Mouse (Mus musculus) intestine, embryonic 15.5 days (tissue): ENCODE results near the gene Mrpl44. TPM values are rescaled to one million over a fixed set of nuclear protein-coding genes. Genes with fewer than 3 reads are reported as not detected.

Experiments used
- ATAC-seq: fragments of 200-750 bp; cut with Nextera tagmentation; 2 replicates; pipeline ENCODE4 v1.8.0; 2017; ENCODE audit warnings: moderate TSS enrichment, moderate library complexity
- H3K27ac ChIP-seq: fragments of 300-500 bp; sonication (generic); 2 replicates; pipeline ENCODE4 v1.5.1; 2015; ENCODE audit warnings: mild to moderate bottlenecking, inconsistent platforms
- H3K27me3 ChIP-seq: fragments of 300-500 bp; sonication (generic); replicated peaks from 2 replicates; pipeline ENCODE4 v1.6.1; 2015; ENCODE audit warnings: inconsistent platforms
- H3K36me3 ChIP-seq: fragments of 300-500 bp; sonication (generic); 2 replicates; pipeline ENCODE4 v1.6.1; 2015; ENCODE audit warnings: inconsistent platforms
- H3K4me1 ChIP-seq: fragments of 300-500 bp; sonication (generic); replicated peaks from 2 replicates; pipeline ENCODE4 v1.6.1; 2015; ENCODE audit warnings: inconsistent platforms
- H3K4me2 ChIP-seq: fragments of 300-500 bp; sonication (generic); replicated peaks from 2 replicates; pipeline ENCODE4 v1.6.1; 2015; ENCODE audit warnings: mild to moderate bottlenecking, inconsistent platforms
- H3K4me3 ChIP-seq: fragments of 300-500 bp; sonication (generic); replicated peaks from 2 replicates; pipeline ENCODE4 v1.5.1; 2015; ENCODE audit warnings: inconsistent platforms
- H3K9ac ChIP-seq: fragments of 300-500 bp; sonication (generic); 2 replicates; pipeline ENCODE4 v1.6.1; 2015; ENCODE audit warnings: inconsistent platforms
- H3K9me3 ChIP-seq: fragments of 300-500 bp; sonication (generic); 2 replicates; pipeline ENCODE4 v1.6.1; 2016; ENCODE audit warnings: inconsistent platforms
- WGBS: fragments of 180-500 bp; shearing (Covaris S2); methylation state at CpG from one replicate; pipeline ENCODE4 v1.1.7; 2015; 5-methylcytosine and 5-hydroxymethylcytosine counted together
- polyA plus RNA-seq: library from polyadenylated mRNA; unstranded; fragments of >200 nt; fragmentation: Nextera tagmentation; extraction: Ambion mirVana; gene quantifications from 2 replicates; pipeline ENCODE4 v1.2.1, GENCODE M21; 2015

The Mrpl44 gene
- polyA plus RNA-seq, 1 experiment from 2014 or later: 54.7 TPM

DNA sequence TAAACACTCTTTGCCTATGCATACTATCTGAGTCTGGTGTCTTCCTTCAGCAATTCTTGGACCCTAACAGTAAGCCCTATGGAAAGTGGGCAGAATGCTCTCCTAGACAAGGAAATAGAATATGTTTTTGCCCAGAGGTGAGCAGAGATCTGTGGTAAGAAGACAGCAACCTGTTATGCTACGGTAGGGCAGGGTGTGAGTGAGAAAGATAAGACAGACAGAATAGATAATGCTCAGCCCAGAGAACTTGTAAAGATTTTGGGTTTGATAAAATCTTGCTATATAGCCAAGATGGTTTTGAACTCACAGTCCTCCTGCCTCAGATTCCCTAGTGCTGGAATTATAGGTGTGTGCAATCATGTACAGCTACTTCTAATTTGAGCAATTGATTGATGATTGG, 11.3 kb upstream of the Mrpl44 start:
- Histone ChIP-seq H3K27ac (no peak overlapping the region), H3K4me2 (no peak overlapping the region), H3K4me1 (0 out of 2 replicates have a peak, but pooled peaks cover 10% of the 10 kb centered on the region), H3K9ac (no peak overlapping the region), H3K4me3 (no peak overlapping the region), H3K27me3 (no peaks in the 10 kb centered on the region), H3K36me3 (no peaks in the 10 kb centered on the region), H3K9me3 (no peaks in the 10 kb centered on the region)
- no peak for ATAC-seq
- WGBS: 78% methylated on average over 1 of the region's 1 CpGs

DNA sequence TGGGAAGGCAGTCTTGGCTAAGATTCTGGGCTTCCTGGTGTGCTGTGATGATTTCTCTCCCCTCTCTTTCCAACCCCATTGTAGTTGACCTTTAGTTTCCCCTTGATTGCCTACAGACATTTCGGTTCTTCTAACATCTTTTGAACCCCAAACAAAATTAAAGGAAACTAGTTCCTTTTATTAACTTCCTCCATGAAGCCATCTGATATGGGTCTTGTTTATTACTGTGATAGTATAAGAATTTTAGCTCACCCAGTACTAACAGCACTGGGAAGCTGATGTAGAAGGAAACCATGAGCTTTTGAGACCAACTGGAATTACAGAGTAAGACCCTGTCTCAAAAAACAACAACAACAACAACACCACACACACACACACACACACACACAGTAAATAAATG, 7.6 kb upstream of the Mrpl44 start:
- WGBS: 58% methylated on average over 1 of the region's 1 CpGs

DNA sequence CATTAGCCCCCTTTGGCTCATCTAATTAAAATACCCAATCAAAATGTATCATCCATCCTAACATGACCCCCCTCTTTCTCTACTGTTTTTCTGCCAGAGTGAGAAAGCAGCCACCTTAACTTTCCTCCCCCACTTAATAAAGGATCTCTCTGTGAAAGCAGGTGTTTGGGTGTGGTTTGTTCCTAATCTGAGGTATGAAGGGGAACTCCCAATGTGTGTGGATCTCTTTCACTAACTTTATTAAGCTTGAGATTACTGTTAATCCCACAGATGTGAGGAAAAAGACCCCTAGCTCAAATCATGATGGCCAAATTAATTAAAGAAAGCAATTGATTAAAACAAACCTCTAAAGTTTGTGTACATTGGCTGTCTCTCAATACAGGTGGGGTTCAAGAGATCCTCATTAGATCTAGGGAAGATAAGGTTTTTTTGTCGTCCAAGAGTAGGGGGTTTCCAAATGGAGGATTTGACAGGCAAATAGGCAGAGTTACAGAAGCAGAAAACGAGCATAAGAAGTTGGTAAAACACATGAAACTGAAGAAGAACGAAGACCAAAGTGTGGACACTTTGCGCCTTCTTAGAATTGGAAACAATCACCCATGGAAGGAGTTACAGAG, 1.5 kb upstream of the Mrpl44 start:
- H3K36me3 ChIP-seq: no peaks in the 10 kb centered on the region

More for the DNA sequence above, 7.6 kb upstream of the Mrpl44 start:
- no peak overlapping the region for H3K9ac ChIP-seq
- no peaks in the 10 kb centered on the region for H3K4me1 ChIP-seq
- H3K9me3 ChIP-seq: no peaks in the 10 kb centered on the region
- no peak overlapping the region for H3K27ac ChIP-seq
- no peaks in the 10 kb centered on the region for H3K27me3 ChIP-seq
- H3K4me3 ChIP-seq: no peak overlapping the region
- H3K4me2 ChIP-seq: no peak overlapping the region
- H3K36me3 ChIP-seq: no peaks in the 10 kb centered on the region
- ATAC-seq: no peak

DNA sequence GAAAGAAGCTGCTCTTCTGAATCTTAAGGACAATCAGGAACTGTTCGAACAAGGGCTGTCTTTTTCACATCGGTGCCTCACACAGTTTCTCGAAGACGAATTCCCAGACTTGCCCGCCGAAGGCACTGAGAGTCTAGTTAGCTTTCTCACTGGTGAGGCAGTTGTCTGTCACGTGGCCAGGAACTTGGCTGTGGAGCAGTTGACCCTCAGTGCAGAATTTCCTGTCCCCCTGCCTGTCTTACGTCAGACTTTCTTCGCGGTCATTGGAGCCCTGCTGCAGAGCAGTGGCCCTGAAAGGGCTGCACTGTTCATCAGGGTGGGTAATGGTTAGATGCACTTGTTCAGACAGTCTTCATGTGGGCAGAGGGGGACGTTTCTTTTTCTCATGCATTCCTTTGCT, 2.2 kb downstream of the Mrpl44 start:
- Histone ChIP-seq H3K4me1 (no peaks in the 10 kb centered on the region), H3K4me3 (no peak overlapping the region), H3K9ac (no peak overlapping the region), H3K4me2 (no peak overlapping the region), H3K27ac (no peak overlapping the region), H3K36me3 (peaks cover 21% of the 10 kb centered on the region), H3K27me3 (no peaks in the 10 kb centered on the region), H3K9me3 (no peaks in the 10 kb centered on the region)
- no peak for ATAC-seq
- WGBS: 78% methylated on average over 11 of the region's 11 CpGs

More for the DNA sequence above, 1.5 kb upstream of the Mrpl44 start:
- no peak overlapping the region for H3K27ac ChIP-seq
- no peak overlapping the region for H3K4me3 ChIP-seq
- H3K9me3 ChIP-seq: no peaks in the 10 kb centered on the region
- 83% methylated on average over 4 of the region's 4 CpGs for WGBS
- no peaks in the 10 kb centered on the region for H3K4me1 ChIP-seq
- H3K4me2 ChIP-seq: no peak overlapping the region
- ATAC-seq: no peak
- H3K27me3 ChIP-seq: no peaks in the 10 kb centered on the region
- H3K9ac ChIP-seq: no peak overlapping the region

DNA sequence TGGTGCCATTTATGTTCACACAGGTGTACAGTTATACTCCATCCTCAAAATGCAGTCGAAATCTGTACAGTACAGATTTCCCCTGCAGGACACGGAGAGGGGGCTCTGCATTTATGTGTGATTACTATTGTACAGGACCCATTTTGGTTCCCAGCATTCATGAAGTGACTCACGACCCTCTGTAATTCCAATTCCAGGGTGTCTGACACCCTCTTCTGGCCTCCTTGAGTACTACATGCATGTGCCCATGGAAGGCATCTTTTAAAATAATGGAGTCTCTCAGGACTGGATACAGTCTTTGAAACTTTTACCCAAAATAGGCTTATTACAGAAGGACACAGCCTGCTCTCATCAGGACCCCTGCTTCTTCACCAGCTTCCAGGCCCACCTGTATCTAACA, 6.6 kb downstream of the Mrpl44 start:
- no peak overlapping the region for H3K9ac ChIP-seq
- WGBS: 89% methylated on average over 3 of the region's 3 CpGs
- peaks cover 22% of the 10 kb centered on the region for H3K36me3 ChIP-seq
- H3K4me3 ChIP-seq: no peak overlapping the region
- no peak overlapping the region for H3K27ac ChIP-seq
- H3K4me1 ChIP-seq: no peaks in the 10 kb centered on the region
- H3K27me3 ChIP-seq: no peaks in the 10 kb centered on the region
- no peak overlapping the region for H3K4me2 ChIP-seq
- no peak for ATAC-seq
- no peaks in the 10 kb centered on the region for H3K9me3 ChIP-seq

DNA sequence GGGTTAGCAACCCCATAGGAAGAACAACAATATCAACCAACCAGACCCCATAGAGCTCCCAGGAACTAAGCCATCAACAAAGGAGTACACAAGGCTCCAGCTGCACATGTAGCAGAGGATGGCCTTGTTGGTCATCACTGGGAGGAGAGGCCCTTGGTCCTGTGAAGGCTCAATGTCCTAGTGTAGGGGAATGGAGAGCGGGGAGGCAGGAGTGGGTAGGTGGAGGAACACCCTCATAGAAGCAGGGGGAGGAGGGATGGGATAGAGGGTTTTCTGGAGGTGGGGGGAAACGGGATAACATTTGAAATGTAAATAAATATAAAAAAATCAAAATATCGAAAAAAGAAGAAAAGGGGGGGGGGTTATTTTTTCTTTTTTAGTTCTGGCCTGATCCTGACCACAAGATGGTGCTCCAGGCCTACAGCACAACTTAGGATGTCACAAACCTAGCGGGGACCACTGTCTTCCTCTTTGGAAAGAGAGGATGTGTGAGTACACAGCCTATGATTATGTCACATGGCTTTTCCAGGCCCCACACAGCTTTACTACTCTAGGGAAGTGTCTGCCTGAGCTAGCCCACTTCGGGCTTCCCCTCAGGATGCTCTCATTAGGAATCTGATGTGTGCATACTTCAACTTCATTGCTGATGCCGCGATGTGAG, 10.6 kb downstream of the Mrpl44 start:
- H3K4me3 ChIP-seq: no peak overlapping the region
- H3K4me2 ChIP-seq: no peak overlapping the region
- no peaks in the 10 kb centered on the region for H3K9me3 ChIP-seq
- no peak overlapping the region for H3K27ac ChIP-seq
- H3K4me1 ChIP-seq: no peaks in the 10 kb centered on the region
- H3K9ac ChIP-seq: no peak overlapping the region
- H3K27me3 ChIP-seq: no peaks in the 10 kb centered on the region
- WGBS: 66% methylated on average over 7 of the region's 7 CpGs
- no peak for ATAC-seq
- H3K36me3 ChIP-seq: peaks cover 14% of the 10 kb centered on the region

DNA sequence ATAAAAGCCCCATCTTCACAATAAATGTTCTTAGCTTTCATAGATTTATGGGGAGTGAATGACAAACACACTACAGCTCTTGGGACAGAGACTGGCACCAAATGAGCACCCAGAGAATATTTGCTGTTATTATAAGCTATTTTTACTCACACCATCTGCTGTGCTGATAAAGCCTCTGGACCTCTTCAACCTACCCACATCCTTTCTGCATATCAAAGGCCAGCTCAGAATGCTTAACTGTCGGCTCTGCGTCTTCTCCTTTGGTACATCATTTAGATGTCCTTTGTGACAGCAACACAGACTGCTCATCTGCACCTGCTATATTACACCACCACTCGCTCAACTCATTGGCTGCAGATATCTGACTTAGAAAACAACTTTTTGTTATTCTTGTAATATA, 21.3 kb downstream of the Mrpl44 start:
- Histone ChIP-seq H3K36me3 (no peaks in the 10 kb centered on the region), H3K4me2 (no peak overlapping the region), H3K4me3 (no peak overlapping the region), H3K27me3 (no peaks in the 10 kb centered on the region), H3K9ac (no peak overlapping the region), H3K27ac (no peak overlapping the region), H3K4me1 (no peaks in the 10 kb centered on the region), H3K9me3 (no peaks in the 10 kb centered on the region)
- ATAC-seq: no peak
- WGBS: 89% methylated on average over 3 of the region's 3 CpGs

DNA sequence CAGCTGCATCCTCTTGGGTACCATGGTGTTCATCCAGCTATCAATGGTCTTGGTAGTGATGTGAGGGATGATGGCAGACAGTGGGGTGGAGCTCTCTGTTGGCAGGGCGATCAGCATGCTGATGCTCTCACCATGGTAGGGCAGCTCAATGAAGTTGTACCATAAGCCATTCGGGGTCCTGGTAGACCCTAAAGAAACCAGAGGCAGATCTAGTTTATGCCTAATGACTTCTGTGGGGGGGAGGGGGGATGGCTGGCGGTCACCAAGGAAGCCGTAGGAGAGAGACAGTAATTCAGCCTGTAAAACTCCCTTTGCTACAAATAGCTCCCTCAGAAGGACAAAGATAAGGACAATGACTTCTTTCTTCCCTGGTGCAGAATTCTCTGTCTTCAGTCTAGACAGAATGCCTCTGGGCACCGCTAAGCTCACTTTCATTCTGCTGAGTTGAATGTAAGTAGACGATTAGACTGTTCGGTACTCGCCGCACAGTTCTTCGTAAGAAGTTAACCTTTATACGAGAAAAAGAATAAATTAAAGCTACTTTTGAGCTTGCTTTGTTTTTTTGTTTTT, 27.1 kb downstream of the Mrpl44 start:
- Histone ChIP-seq H3K9me3 (no peaks in the 10 kb centered on the region), H3K36me3 (no peaks in the 10 kb centered on the region), H3K4me2 (no peak overlapping the region), H3K9ac (no peak overlapping the region), H3K27ac (no peak overlapping the region), H3K4me3 (no peak overlapping the region), H3K27me3 (no peaks in the 10 kb centered on the region), H3K4me1 (no peaks in the 10 kb centered on the region)
- ATAC-seq: no peak
- 85% methylated on average over 11 of the region's 11 CpGs for WGBS

DNA sequence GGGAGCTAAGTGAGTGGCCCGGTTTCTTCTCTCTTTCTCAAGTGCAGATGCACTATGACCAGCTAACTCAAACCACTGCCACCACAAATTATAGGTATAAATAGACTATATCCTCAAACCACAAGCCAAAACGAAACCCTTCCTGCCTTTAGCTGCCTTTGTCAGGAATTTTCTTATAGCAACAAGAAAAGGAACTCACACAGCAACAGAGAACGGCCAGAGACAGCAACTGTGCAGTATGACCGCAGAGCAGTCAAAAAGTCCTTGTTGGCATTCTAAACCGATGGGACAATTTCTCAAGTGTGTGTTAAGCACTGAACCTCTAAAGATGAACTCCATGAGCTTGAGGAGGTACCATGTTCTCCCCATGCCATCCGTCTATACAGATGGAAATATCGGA, 27.8 kb downstream of the Mrpl44 start:
- Histone ChIP-seq H3K9me3 (no peaks in the 10 kb centered on the region), H3K27ac (no peak overlapping the region), H3K4me3 (no peak overlapping the region), H3K27me3 (no peaks in the 10 kb centered on the region), H3K36me3 (no peaks in the 10 kb centered on the region), H3K4me1 (no peaks in the 10 kb centered on the region), H3K4me2 (no peak overlapping the region), H3K9ac (no peak overlapping the region)
- 86% methylated on average over 7 of the region's 7 CpGs for whole genome bisulfite sequencing
- ATAC-seq: no peak

DNA sequence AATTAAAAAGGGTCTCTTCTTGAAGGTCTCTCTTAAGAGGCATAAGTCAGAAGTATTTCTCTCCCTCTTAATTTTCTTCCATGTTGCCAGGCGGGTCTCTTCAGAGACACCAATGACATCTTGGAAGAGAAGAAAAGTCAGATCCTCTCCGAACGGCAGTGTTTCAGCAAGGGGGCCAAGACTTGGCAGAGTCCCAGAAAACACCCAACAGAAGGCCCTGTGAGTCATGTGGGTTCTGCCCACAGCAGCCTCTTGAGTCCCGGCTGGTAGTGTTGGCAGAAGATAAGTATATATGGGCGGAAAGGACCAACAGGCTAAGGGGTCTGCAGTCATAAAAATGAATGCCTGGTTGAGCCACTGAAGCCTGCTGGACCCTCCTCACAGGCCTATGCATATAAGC, 31.0 kb downstream of the Mrpl44 start:
- Histone ChIP-seq H3K36me3 (no peaks in the 10 kb centered on the region), H3K9ac (no peak overlapping the region), H3K9me3 (no peaks in the 10 kb centered on the region), H3K4me2 (no peak overlapping the region), H3K4me3 (no peak overlapping the region), H3K27me3 (no peaks in the 10 kb centered on the region), H3K4me1 (no peaks in the 10 kb centered on the region), H3K27ac (no peak overlapping the region)
- no peak for ATAC-seq
- WGBS: 60% methylated on average over 5 of the region's 5 CpGs

DNA sequence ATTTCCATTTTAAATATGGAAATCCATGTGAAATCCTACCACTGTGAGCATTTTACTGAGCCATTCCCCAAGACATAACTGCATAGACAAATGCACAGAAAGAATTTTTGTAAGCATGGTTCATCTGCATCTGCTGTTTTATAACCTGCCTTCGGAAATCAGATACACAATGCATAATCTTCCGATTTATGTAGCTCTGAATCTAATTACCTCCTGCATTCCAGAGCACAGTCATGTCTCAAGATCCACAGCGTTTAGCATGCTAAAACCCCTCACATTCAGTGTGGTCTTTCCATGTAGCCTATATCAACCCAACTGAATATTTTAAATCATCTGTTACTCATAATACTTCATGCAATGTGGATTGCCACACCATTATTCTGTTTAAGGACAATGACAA, 33.6 kb downstream of the Mrpl44 start:
- Histone ChIP-seq H3K9ac (no peak overlapping the region), H3K27me3 (no peaks in the 10 kb centered on the region), H3K27ac (no peak overlapping the region), H3K9me3 (no peaks in the 10 kb centered on the region), H3K4me2 (no peak overlapping the region), H3K4me1 (no peaks in the 10 kb centered on the region), H3K4me3 (no peak overlapping the region), H3K36me3 (no peaks in the 10 kb centered on the region)
- no peak for ATAC-seq
- 84% methylated on average over 3 of the region's 3 CpGs for WGBS

DNA sequence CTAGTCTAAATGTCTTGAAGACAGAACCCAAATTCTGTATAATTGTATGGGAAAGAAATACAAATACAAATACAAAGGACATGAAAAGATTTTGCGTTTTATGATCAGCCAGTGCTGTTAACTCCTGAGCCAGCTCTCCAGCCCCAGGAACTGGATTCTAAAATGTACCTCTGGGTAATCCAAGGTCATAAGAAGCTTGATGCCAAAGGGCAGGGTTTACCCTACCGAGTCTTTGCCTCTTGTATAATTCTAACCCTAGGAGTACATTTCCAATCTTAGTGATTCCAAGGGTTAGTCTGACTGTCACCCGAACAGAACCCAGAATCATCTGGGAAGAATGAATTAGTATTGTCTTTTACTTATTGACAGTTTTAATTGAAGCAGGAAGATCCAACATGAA, 39.6 kb downstream of the Mrpl44 start:
- Histone ChIP-seq H3K4me3 (no peak overlapping the region), H3K27ac (no peak overlapping the region), H3K4me1 (no peaks in the 10 kb centered on the region), H3K9ac (no peak overlapping the region), H3K27me3 (no peaks in the 10 kb centered on the region), H3K4me2 (no peak overlapping the region), H3K36me3 (no peaks in the 10 kb centered on the region), H3K9me3 (no peaks in the 10 kb centered on the region)
- WGBS: 86% methylated on average over 3 of the region's 3 CpGs
- no peak for ATAC-seq

DNA sequence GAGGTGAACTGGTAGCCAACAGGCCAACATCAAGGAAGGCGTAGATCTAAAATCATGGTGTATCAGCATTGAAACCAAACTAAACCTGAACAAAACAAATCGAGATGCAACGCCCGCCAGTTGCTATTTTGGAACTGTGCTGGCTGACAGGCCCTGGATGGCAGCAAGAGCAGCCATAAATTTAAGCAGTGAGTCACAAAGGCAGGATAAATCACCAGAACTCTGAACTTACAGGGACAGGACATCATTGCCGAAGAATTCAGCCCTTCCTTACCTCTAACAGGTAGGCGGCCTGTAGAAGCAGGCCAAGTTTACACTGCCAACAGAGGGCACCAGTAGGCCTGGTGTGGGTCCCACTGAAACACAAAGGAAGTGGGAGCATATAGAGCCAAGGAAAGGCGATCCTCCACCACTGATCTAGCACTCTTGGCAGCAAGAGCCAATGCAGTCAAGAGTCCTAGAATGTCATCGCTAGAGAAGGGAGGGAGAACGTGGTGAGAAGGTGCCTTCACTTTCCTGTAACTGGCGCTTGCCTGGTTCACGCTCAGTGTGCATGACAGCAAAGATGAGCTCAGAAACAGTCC, 43.6 kb downstream of the Mrpl44 start:
- 90% methylated on average over 11 of the region's 11 CpGs for WGBS
- no peaks in the 10 kb centered on the region for H3K4me1 ChIP-seq
- ATAC-seq: no peak

More for the DNA sequence above, 43.6 kb downstream of the Mrpl44 start:
- Histone ChIP-seq H3K9me3 (no peaks in the 10 kb centered on the region), H3K27ac (no peak overlapping the region), H3K9ac (no peak overlapping the region), H3K27me3 (no peaks in the 10 kb centered on the region), H3K4me2 (no peak overlapping the region), H3K36me3 (no peaks in the 10 kb centered on the region), H3K4me3 (no peak overlapping the region)
